Mouse (Mus musculus) G1E (cell line): ENCODE data around the gene Tcta.

Experiments
- CTCF ChIP-seq: IDR thresholded peaks from 2 replicates; pipeline ENCODE4 v1.5.1; 2012; ENCODE audit warnings: low read depth, low read length, inconsistent platforms, mixed read lengths
- GATA1 ChIP-seq: IDR thresholded peaks from 2 replicates; pipeline ENCODE4 v1.6.1; 2012; ENCODE audit warnings: borderline replicate concordance, low read length, inconsistent platforms, mixed read lengths
- POLR2AphosphoS5 ChIP-seq: IDR thresholded peaks from 2 replicates; pipeline ENCODE4 v1.6.1; 2012; ENCODE audit warnings: low read depth, low read length, inconsistent platforms; ENCODE audit not compliant: insufficient replicate concordance
- TAL1 ChIP-seq: conservative IDR thresholded peaks from 2 replicates; pipeline ENCODE4 v1.6.1; 2012; ENCODE audit warnings: low read depth, low read length, inconsistent platforms, mixed read lengths

DNA sequence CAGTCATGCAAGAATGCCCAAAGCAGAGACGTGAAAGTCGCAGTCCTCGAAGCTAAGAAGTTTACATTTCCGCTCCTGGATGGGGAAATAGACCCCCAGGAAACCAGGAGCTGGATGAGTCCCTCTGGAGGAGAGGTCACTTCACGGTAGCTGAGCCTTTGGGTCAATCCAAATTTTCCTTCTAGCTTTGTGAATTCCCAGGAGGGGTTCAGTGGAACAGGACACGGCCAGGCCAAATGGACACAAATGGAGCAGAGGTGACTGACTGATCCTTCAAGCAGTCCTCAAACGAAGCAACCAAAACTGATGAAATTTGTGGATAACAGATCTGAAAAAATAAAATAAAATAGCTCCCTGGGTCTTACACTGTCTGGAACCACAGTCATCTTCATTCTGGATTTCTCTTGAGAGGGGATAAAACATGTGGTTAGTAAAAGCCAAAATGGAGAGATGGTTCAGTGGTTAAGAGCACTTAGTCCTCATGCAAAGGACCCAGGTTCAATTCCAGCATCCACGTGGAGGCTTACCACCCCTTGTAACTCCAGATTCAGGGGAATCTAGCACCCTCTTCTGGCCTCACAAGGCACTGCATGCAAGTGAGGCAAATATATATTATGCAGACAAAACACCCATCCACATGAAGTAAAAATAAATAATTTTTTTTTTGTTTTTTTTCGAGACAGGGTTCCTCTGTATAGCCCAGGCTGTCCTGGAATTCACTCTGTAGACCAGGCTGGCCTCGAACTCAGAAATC, 27.1 kb downstream of the Tcta start:
- TF ChIP-seq CTCF, result peak; percentile 76
- no peak for TF ChIP-seq POLR2AphosphoS5
- no peak for TF ChIP-seq GATA1
- no peak for TF ChIP-seq TAL1
